Mouse (Mus musculus): ENCODE measurements around the gene Abce1.
"Not testable (repeated sequence)": the region's sequence is repeated elsewhere in the genome, so short reads cannot be mapped to it uniquely, and the experiment has no call there.

Abce1 gene

GRCm38 (mm10) chr8:79711064-79711961 is at the start of gene Abce1, which contains the start of gene Anapc10:
Gene Abce1, minus strand, starts transcription at chr8:79711740.
Gene Anapc10, plus strand, starts transcription at chr8:79711820.
- peak; percentile 97 to 99 for DNase-seq

GRCm38 (mm10) chr8:79750305-79750704 is 38.8 kb upstream of the Abce1 start:
- DNase-seq, result peak; percentile 24 to 28

GRCm38 (mm10) chr8:79748591-79748990 is 37.1 kb upstream of the Abce1 start:
- no peak for DNase-seq

- no peak for DNase-seq
Observed at GRCm38 (mm10) chr8:79748171-79748570, 36.6 kb upstream of the Abce1 start.

GRCm38 (mm10) chr8:79734304-79734703 is 22.8 kb upstream of the Abce1 start:
- DNase-seq, result peak in 1 of 2 experiments; percentile 43

- DNase-seq, result no peak
Observed at GRCm38 (mm10) chr8:79727900-79728299, 16.4 kb upstream of the Abce1 start.

- no peak for DNase-seq
Observed at GRCm38 (mm10) chr8:79724589-79724988, 13.0 kb upstream of the Abce1 start.

GRCm38 (mm10) chr8:79723308-79723707 is 11.8 kb upstream of the Abce1 start:
- no peak for DNase-seq

GRCm38 (mm10) chr8:79721537-79721936 is 10.0 kb upstream of the Abce1 start:
- DNase-seq, result no peak

- no peak for DNase-seq
Observed at GRCm38 (mm10) chr8:79712676-79713075, 1.1 kb upstream of the Abce1 start.

- no peak for DNase-seq
Observed at GRCm38 (mm10) chr8:79706687-79707086, 4.9 kb downstream of the Abce1 start.

- no peak for DNase-seq
Observed at GRCm38 (mm10) chr8:79692531-79692930, 19.0 kb downstream of the Abce1 start.

- not testable (repeated sequence) for DNase-seq
Observed at GRCm38 (mm10) chr8:79685927-79686326, 25.6 kb downstream of the Abce1 start.

- no peak for DNase-seq
Observed at GRCm38 (mm10) chr8:79680965-79681364, 30.6 kb downstream of the Abce1 start.

- peak; percentile 24 to 26 for DNase-seq
Observed at GRCm38 (mm10) chr8:79680555-79680954, 31.0 kb downstream of the Abce1 start.

GRCm38 (mm10) chr8:79680083-79680482 is 31.5 kb downstream of the Abce1 start:
- not testable (repeated sequence) for DNase-seq

- DNase-seq, result no peak
Observed at GRCm38 (mm10) chr8:79679005-79679404, 32.5 kb downstream of the Abce1 start.

- DNase-seq, result no peak
Observed at GRCm38 (mm10) chr8:79676461-79676860, 35.1 kb downstream of the Abce1 start.

- DNase-seq, result not testable (repeated sequence)
Observed at GRCm38 (mm10) chr8:79658715-79659114, 52.8 kb downstream of the Abce1 start.

GRCm38 (mm10) chr8:79653736-79654135 is 57.8 kb downstream of the Abce1 start:
- DNase-seq, result no peak

GRCm38 (mm10) chr8:79650158-79650814 is 61.3 kb downstream of the Abce1 start:
- no peak for DNase-seq

GRCm38 (mm10) chr8:79649569-79649968 is 62.0 kb downstream of the Abce1 start:
- DNase-seq, result no peak

GRCm38 (mm10) chr8:79641119-79641518 is 70.4 kb downstream of the Abce1 start:
- no peak for DNase-seq
